Mouse (Mus musculus): ENCODE data around the gene Crabp1. TPM values are rescaled to one million over a fixed set of nuclear protein-coding genes. Genes with fewer than 3 reads are reported as not detected.

Crabp1 gene
- polyA plus RNA-seq, 1 experiment = 23.1 TPM

GRCm38 (mm10) chr9:54752201-54752943, 12.2 kb upstream of the Crabp1 start:
- no peaks in the 10 kb centered on the region for H3K4me1 ChIP-seq (ENCODE audit: control insufficient read depth, insufficient read depth, low read length)
- H3K4me3 ChIP-seq (replicated peaks; ENCODE audit: control insufficient read depth, low read depth, low read length) = no peak overlapping the region
- no peak overlapping the region for H3K27ac ChIP-seq (ENCODE audit: control insufficient read depth, insufficient read depth, low read depth, low read length, poor library complexity)
- 65% methylated on average over 21 of the region's 21 CpGs for WGBS
- TF ChIP-seq CTCF (IDR thresholded peaks at IDR 0.05; ENCODE audit: control insufficient read depth, insufficient read depth, low read length) = no peak
- no peak for TF ChIP-seq POLR2A (IDR thresholded peaks at IDR 0.05; ENCODE audit: borderline replicate concordance, control insufficient read depth, low read depth, low read length)

- Histone ChIP-seq H3K4me1 (ENCODE audit: control insufficient read depth, insufficient read depth, low read length) (no peaks in the 10 kb centered on the region), H3K4me3 (replicated peaks; ENCODE audit: control insufficient read depth, low read depth, low read length) (no peak overlapping the region), H3K27ac (ENCODE audit: control insufficient read depth, insufficient read depth, low read depth, low read length, poor library complexity) (no peak overlapping the region)
- no peak for TF ChIP-seq CTCF (IDR thresholded peaks at IDR 0.05; ENCODE audit: control insufficient read depth, insufficient read depth, low read length)
- TF ChIP-seq POLR2A (IDR thresholded peaks at IDR 0.05; ENCODE audit: borderline replicate concordance, control insufficient read depth, low read depth, low read length) = no peak
- WGBS = 64% methylated on average over 11 of the region's 11 CpGs
These were observed 11.6 kb upstream of the Crabp1 start for GRCm38 (mm10) chr9:54752944-54753295.

GRCm38 (mm10) chr9:54759592-54759991, 5.0 kb upstream of the Crabp1 start:
- WGBS = 61% methylated on average over 6 of the region's 6 CpGs
- no peak for TF ChIP-seq CTCF (IDR thresholded peaks at IDR 0.05; ENCODE audit: control insufficient read depth, insufficient read depth, low read length)
- no peak for TF ChIP-seq POLR2A (IDR thresholded peaks at IDR 0.05; ENCODE audit: borderline replicate concordance, control insufficient read depth, low read depth, low read length)
- Histone ChIP-seq H3K4me3 (replicated peaks; ENCODE audit: control insufficient read depth, low read depth, low read length) (no peak overlapping the region), H3K4me1 (ENCODE audit: control insufficient read depth, insufficient read depth, low read length) (no peaks in the 10 kb centered on the region), H3K27ac (ENCODE audit: control insufficient read depth, insufficient read depth, low read depth, low read length, poor library complexity) (no peak overlapping the region)

DNA sequence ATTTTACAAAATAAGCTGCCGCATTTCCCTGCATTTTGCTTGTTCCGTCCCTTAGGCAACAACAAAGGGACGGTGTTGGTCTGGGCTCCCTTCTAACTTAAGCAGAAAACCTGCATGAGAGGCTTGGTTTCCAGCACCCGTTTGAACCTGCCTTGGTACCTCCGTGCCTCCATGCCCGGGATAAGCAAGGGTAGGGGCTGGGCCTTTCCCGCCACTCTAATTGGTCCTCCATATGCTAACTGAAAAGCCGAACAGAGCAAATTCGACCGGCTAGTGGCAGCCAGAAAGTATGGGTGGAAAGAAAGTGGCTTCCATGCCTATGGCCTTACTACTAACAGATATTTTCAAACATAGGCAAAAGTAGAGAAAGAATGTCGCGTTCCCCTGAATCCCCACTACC, 457 bp upstream of the Crabp1 start:
- TF ChIP-seq POLR2A (IDR thresholded peaks at IDR 0.05; ENCODE audit: borderline replicate concordance, control insufficient read depth, low read depth, low read length) (no peak), CTCF (IDR thresholded peaks at IDR 0.05; ENCODE audit: control insufficient read depth, insufficient read depth, low read length) (no peak)
- 28% methylated on average over 12 of the region's 12 CpGs for WGBS
- H3K4me1 ChIP-seq (ENCODE audit: control insufficient read depth, insufficient read depth, low read length) = no peaks in the 10 kb centered on the region
- H3K4me3 ChIP-seq (replicated peaks; ENCODE audit: control insufficient read depth, low read depth, low read length) = no peak overlapping the region
- H3K27ac ChIP-seq (ENCODE audit: control insufficient read depth, insufficient read depth, low read depth, low read length, poor library complexity) = no peak overlapping the region

- WGBS = 4% methylated on average over 41 of the region's 41 CpGs
- H3K4me3 ChIP-seq (replicated peaks; ENCODE audit: control insufficient read depth, low read depth, low read length) = no peak overlapping the region
These were observed 963 bp downstream of the Crabp1 start for GRCm38 (mm10) chr9:54765336-54766085.

GRCm38 (mm10) chr9:54770140-54770780, 5.7 kb downstream of the Crabp1 start:
- no peak overlapping the region for H3K27ac ChIP-seq (ENCODE audit: control insufficient read depth, insufficient read depth, low read depth, low read length, poor library complexity)
- 58% methylated on average over 11 of the region's 11 CpGs for WGBS
- H3K4me3 ChIP-seq (replicated peaks; ENCODE audit: control insufficient read depth, low read depth, low read length) = no peak overlapping the region
- no peaks in the 10 kb centered on the region for H3K4me1 ChIP-seq (ENCODE audit: control insufficient read depth, insufficient read depth, low read length)
- TF ChIP-seq POLR2A (IDR thresholded peaks at IDR 0.05; ENCODE audit: borderline replicate concordance, control insufficient read depth, low read depth, low read length) = no peak
- TF ChIP-seq CTCF (IDR thresholded peaks at IDR 0.05; ENCODE audit: control insufficient read depth, insufficient read depth, low read length) = no peak

More at GRCm38 (mm10) chr9:54765336-54766085, 963 bp downstream of the Crabp1 start:
- no peak for TF ChIP-seq POLR2A (IDR thresholded peaks at IDR 0.05; ENCODE audit: borderline replicate concordance, control insufficient read depth, low read depth, low read length)
- TF ChIP-seq CTCF (IDR thresholded peaks at IDR 0.05; ENCODE audit: control insufficient read depth, insufficient read depth, low read length) = no peak
- Histone ChIP-seq H3K27ac (ENCODE audit: control insufficient read depth, insufficient read depth, low read depth, low read length, poor library complexity) (no peak overlapping the region), H3K4me1 (ENCODE audit: control insufficient read depth, insufficient read depth, low read length) (no peaks in the 10 kb centered on the region)

DNA sequence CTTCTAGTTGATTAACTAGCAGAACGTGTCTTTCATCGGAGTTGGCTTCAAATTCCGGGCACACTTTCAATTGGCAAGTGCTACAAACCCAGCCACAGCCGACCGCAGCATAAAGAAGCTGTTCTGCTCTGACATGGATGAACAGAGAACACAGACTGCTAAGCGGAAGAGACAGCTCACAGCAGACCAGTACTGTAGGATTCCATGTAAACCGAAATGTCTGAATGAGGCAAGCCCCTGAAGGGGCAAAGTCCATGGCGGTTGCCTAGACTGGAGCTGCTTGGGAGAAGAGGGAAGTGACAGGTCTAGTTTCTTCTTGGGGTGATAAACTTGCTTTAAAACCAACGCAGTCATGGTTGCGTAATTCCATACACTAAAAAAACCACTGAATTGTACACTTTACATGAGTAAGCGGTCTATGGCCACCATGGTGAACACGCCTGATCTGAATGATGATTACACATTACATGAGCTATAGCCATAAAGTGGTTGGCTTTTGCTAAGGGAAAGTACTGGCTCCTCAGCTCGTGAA, 12.0 kb downstream of the Crabp1 start:
- WGBS = 63% methylated on average over 13 of the region's 13 CpGs
- Histone ChIP-seq H3K4me1 (ENCODE audit: control insufficient read depth, insufficient read depth, low read length) (no peaks in the 10 kb centered on the region), H3K4me3 (replicated peaks; ENCODE audit: control insufficient read depth, low read depth, low read length) (no peak overlapping the region), H3K27ac (ENCODE audit: control insufficient read depth, insufficient read depth, low read depth, low read length, poor library complexity) (no peak overlapping the region)
- TF ChIP-seq CTCF (IDR thresholded peaks at IDR 0.05; ENCODE audit: control insufficient read depth, insufficient read depth, low read length) (no peak), POLR2A (IDR thresholded peaks at IDR 0.05; ENCODE audit: borderline replicate concordance, control insufficient read depth, low read depth, low read length) (no peak)

DNA sequence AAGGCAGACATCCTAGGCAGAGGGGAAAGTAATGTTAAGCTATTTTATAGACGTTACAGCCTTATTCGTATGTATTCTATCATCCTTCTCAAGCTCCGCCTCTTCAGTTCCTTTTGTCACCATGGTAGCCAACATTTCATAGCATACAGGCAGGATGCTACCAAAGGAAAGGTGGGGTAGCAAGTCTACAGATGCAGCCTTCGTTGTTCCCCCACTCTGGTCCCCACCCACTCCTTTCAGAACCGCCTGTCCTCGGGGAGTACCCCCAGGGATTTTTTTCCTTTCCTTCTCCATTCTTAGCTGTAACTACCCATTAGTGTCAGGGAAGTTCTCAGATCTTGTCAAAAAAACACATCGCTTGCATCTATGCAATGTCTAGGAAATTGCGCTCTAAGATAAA, 14.7 kb downstream of the Crabp1 start:
- Histone ChIP-seq H3K4me1 (ENCODE audit: control insufficient read depth, insufficient read depth, low read length) (no peaks in the 10 kb centered on the region), H3K4me3 (replicated peaks; ENCODE audit: control insufficient read depth, low read depth, low read length) (no peak overlapping the region), H3K27ac (ENCODE audit: control insufficient read depth, insufficient read depth, low read depth, low read length, poor library complexity) (no peak overlapping the region)
- 83% methylated on average over 8 of the region's 8 CpGs for WGBS
- no peak for TF ChIP-seq POLR2A (IDR thresholded peaks at IDR 0.05; ENCODE audit: borderline replicate concordance, control insufficient read depth, low read depth, low read length)

Data from bone marrow, adult 2 months (tissue).